Mouse (Mus musculus): ENCODE results near the gene Tmem80.

GRCm38 (mm10) chr7:141335682-141336081 lies 8.1 kb downstream of the Tmem80 start:
- TF ChIP-seq GATA1 (IDR thresholded peaks at IDR 0.05; ENCODE audit: low read length) = no peak
- no peak for TF ChIP-seq TAL1 (IDR thresholded peaks at IDR 0.05; ENCODE audit: low read length)
